ENCODE assay signal across 11 mouse cellular contexts in the genomic region with DNA sequence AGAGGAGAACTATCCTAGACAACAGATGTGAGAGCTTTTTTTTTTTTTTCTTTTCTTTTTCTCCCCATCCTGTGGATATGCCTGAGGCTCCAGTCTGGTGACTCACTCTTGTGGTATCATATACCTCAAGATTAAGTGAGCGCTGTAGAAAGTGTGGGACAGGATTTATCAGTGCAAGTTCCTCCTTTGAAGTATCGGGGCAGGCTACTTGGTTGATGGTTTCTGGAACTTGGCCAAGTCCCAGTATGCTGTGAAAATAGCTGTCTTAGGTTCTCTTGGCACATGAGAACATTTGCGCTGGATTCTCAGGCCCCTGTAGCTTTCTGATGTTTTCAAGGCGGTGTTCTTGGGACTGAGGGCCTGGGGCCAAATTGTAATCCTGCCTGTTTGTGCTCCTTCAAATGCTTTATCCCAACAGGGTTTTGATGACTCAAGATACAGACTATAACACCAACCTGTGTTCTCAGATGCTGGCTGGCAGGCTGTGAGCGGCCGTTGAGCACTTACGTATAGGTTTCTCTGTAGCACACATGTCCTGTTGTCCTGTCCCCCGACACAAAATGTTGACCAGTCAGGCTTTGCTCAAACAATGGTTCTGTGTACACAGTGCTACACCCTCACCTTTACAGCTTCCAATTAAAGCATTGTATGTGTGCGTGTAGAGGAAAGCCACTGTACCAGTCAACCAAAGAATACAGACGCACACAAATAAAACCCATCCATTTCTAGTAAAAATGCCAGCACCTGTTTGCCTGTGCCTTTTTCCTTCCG.
DNase-seq lines count a peak whose midpoint lies in the region; ATAC-seq and TF ChIP-seq lines count a peak whose summit lies in the region.
"Had no signal": no experiment of that assay in that cellular context is flagged by ENCODE, and none has a peak within 500 bp of the region (broad histone marks: within the 10 kb centered on the region; RNA-seq: fewer than 3 reads in every experiment).

No protein-coding gene starts in this region.

- no peaks in the 10 kb centered on the region for H3K36me3 ChIP-seq in lung, embryonic 14.5 days (ENCODE audit: insufficient read depth)
- H3K36me3 ChIP-seq in heart, embryonic 16.5 days (ENCODE audit: control insufficient read depth, insufficient read depth), result no peaks in the 10 kb centered on the region
- H3K36me3 ChIP-seq: hindbrain, embryonic 15.5 days had no signal

- no peak for TF ChIP-seq CTCF in lung, embryonic 14.5 days (IDR thresholded peaks at IDR 0.05; ENCODE audit: low read depth)

- H3K27ac ChIP-seq in lung, embryonic 14.5 days (ENCODE audit: low read depth), result peak overlapping the region; percentile 54
- H3K27ac ChIP-seq in heart, embryonic 16.5 days (ENCODE audit: low read length), result peak overlapping the region; percentile 14; the same call in 1 of the 2 replicates
- H3K27ac ChIP-seq: hindbrain, embryonic 15.5 days; macrophage had no signal

- WGBS in lung, embryonic 14.5 days, result 43% methylated on average over 11 of the region's 11 CpGs
- WGBS in heart, embryonic 16.5 days, result 54% methylated on average over 11 of the region's 11 CpGs

- no peak overlapping the region for H3K4me3 ChIP-seq in lung, embryonic 14.5 days (ENCODE audit: low read depth, low read length)
- H3K4me3 ChIP-seq in heart, embryonic 16.5 days (ENCODE audit: low read length), result no peak overlapping the region
- H3K4me3 ChIP-seq: hindbrain, embryonic 15.5 days had no signal

- H3K9ac ChIP-seq in lung, embryonic 14.5 days, result no peak overlapping the region
- H3K9ac ChIP-seq in heart, embryonic 16.5 days (ENCODE audit: low read length), result no peak overlapping the region
- H3K9ac ChIP-seq: hindbrain, embryonic 15.5 days had no signal

- H3K4me1 ChIP-seq in lung, embryonic 14.5 days (ENCODE audit: insufficient read depth), result peaks cover 10% of the 10 kb centered on the region
- H3K4me1 ChIP-seq in heart, embryonic 16.5 days (ENCODE audit: control insufficient read depth, insufficient read depth, low read length), result peaks cover 14% of the 10 kb centered on the region

- no peak overlapping the region for H3K4me2 ChIP-seq in lung, embryonic 14.5 days
- no peak overlapping the region for H3K4me2 ChIP-seq in heart, embryonic 16.5 days (ENCODE audit: low read depth, low read length)
- H3K4me2 ChIP-seq: hindbrain, embryonic 15.5 days had no signal

- H3K27me3 ChIP-seq in lung, embryonic 14.5 days (ENCODE audit: insufficient read depth, low read length), result no peaks in the 10 kb centered on the region
- no peaks in the 10 kb centered on the region for H3K27me3 ChIP-seq in heart, embryonic 16.5 days (ENCODE audit: control insufficient read depth, insufficient read depth, low read length)
- H3K27me3 ChIP-seq: hindbrain, embryonic 15.5 days had no signal

- ATAC-seq in frontal cortex, adult (ENCODE audit: low TSS enrichment), result peak; percentile 42; the same call in 1 of the 2 replicates
- ATAC-seq in lung, embryonic 14.5 days (ENCODE audit: insufficient read depth), result peak; percentile 90
- ATAC-seq in heart, embryonic 16.5 days (replicated peaks; ENCODE audit: extremely low read depth, insufficient read depth, low FRiP score), result peak; percentile 65

- no peak for DNase-seq in frontal cortex, postnatal 36 days (ENCODE audit: low spot score in 2 of 2)
- peak; percentile 92 for DNase-seq in lung, embryonic 14.5 days
- no peak for DNase-seq in lung, postnatal 14 days
- peak; percentile 35 to 46 for DNase-seq in natural killer cell, adult 2 months (ENCODE audit: low spot score in 2 of 2)
- DNase-seq in urinary bladder, postnatal 25 days (ENCODE audit: low spot score), result no peak
- no peak for DNase-seq in cerebellum, adult 8-10 months
- DNase-seq: cerebellum, adult 9-10 months had no signal

- H3K9me3 ChIP-seq in lung, embryonic 14.5 days (ENCODE audit: low read depth, low read length), result no peaks in the 10 kb centered on the region
- no peaks in the 10 kb centered on the region for H3K9me3 ChIP-seq in heart, embryonic 16.5 days (replicated peaks; ENCODE audit: control insufficient read depth, low read length)
- H3K9me3 ChIP-seq: hindbrain, embryonic 15.5 days had no signal

Comparison
In these comparisons a context has a peak if more than half of its experiments do, and no peak if none do; other contexts are left out.
1. DNase-seq: peak in lung, embryonic 14.5 days (single experiment) and natural killer cell, adult 2 months (2 of 2); none in frontal cortex, postnatal 36 days (0 of 2), lung, postnatal 14 days (single experiment), urinary bladder, postnatal 25 days (single experiment) and cerebellum, adult 8-10 months (single experiment).
2. Peak in every context shown above with its lines, with median percentiles within 50 percentile points of each other: ATAC-seq.